Mouse (Mus musculus) embryo, embryonic 9.5 days (tissue): ENCODE results near the gene Wasl.

Experiments used
- DNase-seq: peaks from one replicate; pipeline ENCODE4 v3.0.0-alpha.2; 2017; ENCODE audit errors: extremely low spot score

Wasl gene

GRCm38 (mm10) chr6:24645346-24646053 is 19.3 kb downstream of the Wasl start:
- DNase-seq, result no peak

GRCm38 (mm10) chr6:24642960-24643359 is 21.8 kb downstream of the Wasl start:
- DNase-seq, result no peak

- no peak for DNase-seq
Observed at GRCm38 (mm10) chr6:24642161-24642560, 22.6 kb downstream of the Wasl start.

- no peak for DNase-seq
Observed at GRCm38 (mm10) chr6:24641286-24641685, 23.5 kb downstream of the Wasl start.

- DNase-seq, result no peak
Observed at GRCm38 (mm10) chr6:24635814-24636213, 29.0 kb downstream of the Wasl start.

GRCm38 (mm10) chr6:24634065-24634464 is 30.7 kb downstream of the Wasl start:
- DNase-seq, result no peak

GRCm38 (mm10) chr6:24632061-24632460 is 32.7 kb downstream of the Wasl start:
- no peak for DNase-seq

- no peak for DNase-seq
Observed at GRCm38 (mm10) chr6:24628499-24628898, 36.3 kb downstream of the Wasl start.

GRCm38 (mm10) chr6:24627586-24628030 is 37.2 kb downstream of the Wasl start:
- DNase-seq, result peak; percentile 56

- no peak for DNase-seq
Observed at GRCm38 (mm10) chr6:24622098-24622497, 42.7 kb downstream of the Wasl start.

GRCm38 (mm10) chr6:24620936-24621335 is 43.9 kb downstream of the Wasl start:
- DNase-seq, result no peak

GRCm38 (mm10) chr6:24619285-24620045 is 45.3 kb downstream of the Wasl start:
- DNase-seq, result no peak

GRCm38 (mm10) chr6:24616746-24617145 is 48.1 kb downstream of the Wasl start:
- DNase-seq, result no peak

GRCm38 (mm10) chr6:24613918-24614317 is 50.9 kb downstream of the Wasl start:
- no peak for DNase-seq

GRCm38 (mm10) chr6:24613346-24613745 is 51.5 kb downstream of the Wasl start:
- DNase-seq, result no peak

- no peak for DNase-seq
Observed at GRCm38 (mm10) chr6:24612074-24612755, 52.6 kb downstream of the Wasl start.

GRCm38 (mm10) chr6:24610358-24610757 is 54.5 kb downstream of the Wasl start:
- no peak for DNase-seq

- no peak for DNase-seq
Observed at GRCm38 (mm10) chr6:24609531-24609930, 55.3 kb downstream of the Wasl start.

- no peak for DNase-seq
Observed at GRCm38 (mm10) chr6:24608682-24609081, 56.1 kb downstream of the Wasl start.

GRCm38 (mm10) chr6:24608129-24608528 is 56.7 kb downstream of the Wasl start:
- DNase-seq, result no peak

GRCm38 (mm10) chr6:24607531-24607930 is 57.3 kb downstream of the Wasl start:
- DNase-seq, result no peak

- no peak for DNase-seq
Observed at GRCm38 (mm10) chr6:24606512-24606911, 58.3 kb downstream of the Wasl start.

GRCm38 (mm10) chr6:24605631-24606030 is 59.2 kb downstream of the Wasl start:
- no peak for DNase-seq
